Mouse (Mus musculus): ENCODE results near the gene Kank1. TPM values are rescaled to one million over a fixed set of nuclear protein-coding genes. Genes with fewer than 3 reads are reported as not detected.

The Kank1 gene
- polyA plus RNA-seq, 1 experiment from 2014 or later = 12.6 TPM

- Histone ChIP-seq H3K4me2 (no peak overlapping the region), H3K27me3 (replicated peaks) (peaks cover 5% of the 10 kb centered on the region; the same call in 1 of the 2 replicates), H3K4me1 (0 out of 2 replicates have a peak, but pooled peaks cover 6% of the 10 kb centered on the region), H3K9me3 (replicated peaks) (no peaks in the 10 kb centered on the region), H3K27ac (replicated peaks) (no peak overlapping the region), H3K9ac (replicated peaks) (no peak overlapping the region), H3K36me3 (no peaks in the 10 kb centered on the region), H3K4me3 (replicated peaks) (no peak overlapping the region)
- 89% methylated on average over 5 of the region's 5 CpGs for WGBS
- no peak for ATAC-seq (ENCODE audit: low FRiP score)
Measured at GRCm38 (mm10) chr19:25290991-25291520, 54.3 kb downstream of the Kank1 start.

GRCm38 (mm10) chr19:25295207-25295606 is 58.4 kb downstream of the Kank1 start:
- Histone ChIP-seq H3K27me3 (replicated peaks) (no peaks in the 10 kb centered on the region), H3K27ac (replicated peaks) (no peak overlapping the region), H3K4me2 (no peak overlapping the region), H3K36me3 (no peaks in the 10 kb centered on the region), H3K9me3 (replicated peaks) (no peaks in the 10 kb centered on the region), H3K9ac (replicated peaks) (no peak overlapping the region), H3K4me3 (replicated peaks) (no peak overlapping the region), H3K4me1 (no peaks in the 10 kb centered on the region)
- no peak for ATAC-seq (ENCODE audit: low FRiP score)
- WGBS = 74% methylated on average over 4 of the region's 4 CpGs

- H3K27me3 ChIP-seq (replicated peaks) = no peaks in the 10 kb centered on the region
- H3K9ac ChIP-seq (replicated peaks) = no peak overlapping the region
- H3K4me3 ChIP-seq (replicated peaks) = no peak overlapping the region
- H3K27ac ChIP-seq (replicated peaks) = no peak overlapping the region
- H3K36me3 ChIP-seq = no peaks in the 10 kb centered on the region
- whole genome bisulfite sequencing = 76% methylated on average over 5 of the region's 5 CpGs
- no peaks in the 10 kb centered on the region for H3K4me1 ChIP-seq
- H3K9me3 ChIP-seq (replicated peaks) = no peaks in the 10 kb centered on the region
- H3K4me2 ChIP-seq = no peak overlapping the region
- ATAC-seq (ENCODE audit: low FRiP score) = no peak
Measured at GRCm38 (mm10) chr19:25297269-25297668, 60.5 kb downstream of the Kank1 start.

GRCm38 (mm10) chr19:25299852-25300670 is 63.3 kb downstream of the Kank1 start:
- Histone ChIP-seq H3K27me3 (replicated peaks) (no peaks in the 10 kb centered on the region), H3K9ac (replicated peaks) (no peak overlapping the region), H3K4me2 (no peak overlapping the region), H3K9me3 (replicated peaks) (no peaks in the 10 kb centered on the region), H3K4me1 (no peaks in the 10 kb centered on the region), H3K36me3 (no peaks in the 10 kb centered on the region), H3K4me3 (replicated peaks) (no peak overlapping the region), H3K27ac (replicated peaks) (no peak overlapping the region)
- no peak for ATAC-seq (ENCODE audit: low FRiP score)
- 76% methylated on average over 14 of the region's 14 CpGs for WGBS

- Histone ChIP-seq H3K4me3 (replicated peaks) (no peak overlapping the region), H3K4me2 (no peak overlapping the region), H3K4me1 (no peaks in the 10 kb centered on the region), H3K27ac (replicated peaks) (no peak overlapping the region), H3K27me3 (replicated peaks) (no peaks in the 10 kb centered on the region), H3K9ac (replicated peaks) (no peak overlapping the region), H3K36me3 (no peaks in the 10 kb centered on the region), H3K9me3 (replicated peaks) (no peaks in the 10 kb centered on the region)
- no peak for ATAC-seq (ENCODE audit: low FRiP score)
- WGBS = 87% methylated on average over 5 of the region's 5 CpGs
Measured at GRCm38 (mm10) chr19:25301189-25301588, 64.4 kb downstream of the Kank1 start.

- Histone ChIP-seq H3K27ac (replicated peaks) (no peak overlapping the region), H3K4me3 (replicated peaks) (no peak overlapping the region), H3K9ac (replicated peaks) (no peak overlapping the region), H3K9me3 (replicated peaks) (no peaks in the 10 kb centered on the region), H3K4me1 (peaks cover 14% of the 10 kb centered on the region; the same call in 1 of the 2 replicates), H3K27me3 (replicated peaks) (no peaks in the 10 kb centered on the region), H3K4me2 (no peak overlapping the region), H3K36me3 (no peaks in the 10 kb centered on the region)
- 70% methylated on average over 9 of the region's 9 CpGs for WGBS
- no peak for ATAC-seq (ENCODE audit: low FRiP score)
Measured at GRCm38 (mm10) chr19:25306277-25306676, 69.5 kb downstream of the Kank1 start.

GRCm38 (mm10) chr19:25308156-25308555 is 71.4 kb downstream of the Kank1 start:
- no peak overlapping the region for H3K4me3 ChIP-seq (replicated peaks)
- H3K9ac ChIP-seq (replicated peaks) = no peak overlapping the region
- H3K4me1 ChIP-seq = peaks cover 14% of the 10 kb centered on the region; the same call in 1 of the 2 replicates
- WGBS = 49% methylated on average over 2 of the region's 2 CpGs
- H3K9me3 ChIP-seq (replicated peaks) = no peaks in the 10 kb centered on the region
- no peaks in the 10 kb centered on the region for H3K36me3 ChIP-seq
- ATAC-seq (ENCODE audit: low FRiP score) = no peak
- no peak overlapping the region for H3K27ac ChIP-seq (replicated peaks)
- no peaks in the 10 kb centered on the region for H3K27me3 ChIP-seq (replicated peaks)
- no peak overlapping the region for H3K4me2 ChIP-seq

- ATAC-seq (ENCODE audit: low FRiP score) = no peak
- Histone ChIP-seq H3K9ac (replicated peaks) (no peak overlapping the region), H3K4me2 (no peak overlapping the region), H3K27me3 (replicated peaks) (no peaks in the 10 kb centered on the region), H3K4me1 (peaks cover 14% of the 10 kb centered on the region; the same call in 1 of the 2 replicates), H3K27ac (replicated peaks) (no peak overlapping the region), H3K36me3 (no peaks in the 10 kb centered on the region), H3K4me3 (replicated peaks) (no peak overlapping the region), H3K9me3 (replicated peaks) (no peaks in the 10 kb centered on the region)
- WGBS = 38% methylated on average over 12 of the region's 12 CpGs
Measured at GRCm38 (mm10) chr19:25308763-25309162, 72.0 kb downstream of the Kank1 start.

GRCm38 (mm10) chr19:25310989-25311388 is 74.2 kb downstream of the Kank1 start:
- Histone ChIP-seq H3K4me1 (peaks cover 20% of the 10 kb centered on the region), H3K27ac (replicated peaks) (no peak overlapping the region), H3K9ac (replicated peaks) (no peak overlapping the region), H3K4me3 (replicated peaks) (no peak overlapping the region), H3K9me3 (replicated peaks) (no peaks in the 10 kb centered on the region), H3K27me3 (replicated peaks) (no peaks in the 10 kb centered on the region), H3K36me3 (no peaks in the 10 kb centered on the region), H3K4me2 (no peak overlapping the region)
- WGBS = 83% methylated on average over 5 of the region's 5 CpGs
- no peak for ATAC-seq (ENCODE audit: low FRiP score)

GRCm38 (mm10) chr19:25311626-25312025 is 74.9 kb downstream of the Kank1 start:
- no peak overlapping the region for H3K4me3 ChIP-seq (replicated peaks)
- 77% methylated on average over 7 of the region's 7 CpGs for WGBS
- H3K27me3 ChIP-seq (replicated peaks) = no peaks in the 10 kb centered on the region
- no peak overlapping the region for H3K9ac ChIP-seq (replicated peaks)
- H3K27ac ChIP-seq (replicated peaks) = no peak overlapping the region
- H3K36me3 ChIP-seq = no peaks in the 10 kb centered on the region
- peaks cover 21% of the 10 kb centered on the region for H3K4me1 ChIP-seq
- no peak overlapping the region for H3K4me2 ChIP-seq
- no peak for ATAC-seq (ENCODE audit: low FRiP score)
- no peaks in the 10 kb centered on the region for H3K9me3 ChIP-seq (replicated peaks)

- Histone ChIP-seq H3K27ac (replicated peaks) (peak overlapping the region; percentile 4; the same call in 1 of the 2 replicates), H3K36me3 (no peaks in the 10 kb centered on the region), H3K9ac (replicated peaks) (no peak overlapping the region), H3K4me2 (no peak overlapping the region), H3K4me1 (peaks cover 7% of the 10 kb centered on the region), H3K9me3 (replicated peaks) (no peaks in the 10 kb centered on the region), H3K27me3 (replicated peaks) (no peaks in the 10 kb centered on the region), H3K4me3 (replicated peaks) (no peak overlapping the region)
- peak; percentile 55; the same call in 1 of the 2 replicates for ATAC-seq (ENCODE audit: low FRiP score)
- 45% methylated on average over 14 of the region's 14 CpGs for WGBS
Measured at GRCm38 (mm10) chr19:25315458-25315889, 78.7 kb downstream of the Kank1 start.

- ATAC-seq (ENCODE audit: low FRiP score) = no peak
- H3K27ac ChIP-seq (replicated peaks) = peak overlapping the region; percentile 4; the same call in 1 of the 2 replicates
- H3K4me3 ChIP-seq (replicated peaks) = no peak overlapping the region
- WGBS = 90% methylated on average over 5 of the region's 5 CpGs
- no peak overlapping the region for H3K4me2 ChIP-seq
- H3K9ac ChIP-seq (replicated peaks) = no peak overlapping the region
- peaks cover 7% of the 10 kb centered on the region for H3K4me1 ChIP-seq
- no peaks in the 10 kb centered on the region for H3K36me3 ChIP-seq
- no peaks in the 10 kb centered on the region for H3K27me3 ChIP-seq (replicated peaks)
- no peaks in the 10 kb centered on the region for H3K9me3 ChIP-seq (replicated peaks)
Measured at GRCm38 (mm10) chr19:25315993-25316392, 79.2 kb downstream of the Kank1 start.
